Mouse (Mus musculus): Measurements from ENCODE around the gene Prlh.

Gene Prlh

DNA sequence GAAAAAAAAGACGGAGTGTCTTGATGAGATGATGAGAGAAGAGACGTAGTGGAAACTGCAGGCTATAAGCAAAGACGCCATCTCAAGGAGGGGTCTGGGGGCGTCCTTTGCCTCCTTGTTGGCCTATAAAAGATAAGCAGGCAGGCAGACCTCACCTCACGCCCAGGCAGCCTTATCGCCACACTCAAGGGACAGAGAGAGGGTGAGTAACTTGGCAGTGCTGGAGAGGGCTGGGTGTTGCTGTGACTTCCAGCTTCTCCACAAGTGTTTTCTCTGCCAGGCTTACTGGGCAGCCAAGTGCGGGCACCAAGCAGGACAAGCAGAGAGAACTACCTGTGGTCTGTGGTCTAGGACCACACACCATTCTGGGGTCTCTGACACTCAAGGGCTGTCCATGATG is 1.2 kb upstream of the Prlh start:
- intact Hi-C loops (cut with DNase I) = no loop called here

DNA sequence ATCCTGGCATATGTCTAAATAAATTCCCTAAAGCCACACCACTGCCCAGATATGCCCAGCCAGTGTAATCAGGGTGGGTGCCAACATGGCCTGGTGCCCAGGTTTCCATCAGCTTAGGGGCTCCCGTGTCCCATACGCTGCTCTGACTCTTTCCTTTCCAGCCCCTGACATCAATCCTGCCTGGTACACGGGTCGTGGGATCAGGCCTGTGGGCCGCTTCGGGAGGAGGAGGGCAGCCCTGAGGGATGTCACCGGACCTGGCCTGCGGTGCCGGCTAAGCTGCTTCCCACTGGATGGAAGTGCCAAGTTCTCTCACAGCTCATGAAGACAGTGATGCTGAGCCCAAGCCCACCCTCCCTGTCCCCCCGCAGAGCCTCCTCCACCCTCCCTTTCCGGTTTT is 780 bp downstream of the Prlh start:
- intact Hi-C loops (cut with DNase I) = no loop called here

DNA sequence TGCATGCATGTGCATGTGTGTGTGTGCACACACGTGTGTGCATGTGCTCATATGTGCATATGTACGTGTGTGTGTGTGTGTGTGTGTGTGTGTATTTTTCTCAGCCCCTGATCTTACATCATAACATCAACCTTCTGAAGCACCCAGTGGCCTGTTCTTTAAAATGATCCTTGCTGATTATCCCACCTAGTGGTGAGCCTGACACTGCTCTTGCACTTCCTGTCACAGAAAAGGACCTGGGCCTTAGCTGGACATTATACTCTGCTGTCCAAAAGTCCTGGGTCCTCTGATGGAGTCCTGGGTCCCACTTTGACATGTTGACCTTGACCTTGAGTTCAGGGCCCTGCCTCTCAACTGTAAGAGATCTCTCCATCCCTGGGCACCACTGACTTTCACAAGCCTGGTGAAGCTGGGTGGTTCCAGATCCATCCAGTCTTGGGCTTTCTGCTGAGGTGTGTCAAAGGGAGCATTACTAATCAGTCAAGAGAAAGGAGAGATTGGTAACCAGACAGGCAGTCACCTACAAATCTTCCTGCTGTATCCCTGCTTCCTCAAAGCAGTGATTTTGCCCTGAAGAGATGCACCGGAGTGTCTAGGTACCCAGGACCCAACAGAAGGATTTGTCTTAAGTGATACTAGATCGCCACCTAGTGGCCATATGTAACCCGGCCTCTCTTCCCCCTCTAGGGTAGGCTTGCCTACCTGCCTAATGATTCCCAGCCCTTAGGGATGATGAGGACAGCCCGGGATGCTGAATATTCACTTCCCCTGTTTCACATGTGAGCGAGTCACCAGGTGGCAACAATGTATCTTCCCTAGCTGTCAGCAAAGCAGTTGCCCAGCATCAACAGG is 3.6 kb downstream of the Prlh start:
- intact Hi-C loops (cut with DNase I) = loop anchor here (2.0 to 5.0 kb wide), 3 partner anchors 28 to 306 kb away; no protein-coding TSS in a partner anchor

DNA sequence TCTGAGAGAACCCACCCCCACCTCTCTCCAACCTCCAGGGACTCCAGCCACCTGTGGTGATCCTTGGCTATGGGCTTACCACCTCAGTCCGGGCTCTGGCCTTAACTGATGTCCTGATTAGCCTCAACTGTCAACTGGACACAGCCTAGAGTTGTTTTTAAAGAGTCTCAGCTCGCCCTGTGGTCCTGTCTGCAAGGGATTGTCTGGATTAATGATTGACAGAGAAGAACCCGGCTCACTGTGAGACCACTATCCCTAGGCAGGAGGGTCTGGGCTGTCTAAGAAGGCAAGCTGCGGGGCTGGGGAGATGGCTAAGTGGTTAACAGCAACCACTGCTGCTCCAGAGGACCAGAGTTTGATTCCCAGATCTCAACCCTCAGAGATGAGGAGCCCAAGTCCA is 9.6 kb downstream of the Prlh start:
- intact Hi-C loops (cut with DNase I) = no loop called here

DNA sequence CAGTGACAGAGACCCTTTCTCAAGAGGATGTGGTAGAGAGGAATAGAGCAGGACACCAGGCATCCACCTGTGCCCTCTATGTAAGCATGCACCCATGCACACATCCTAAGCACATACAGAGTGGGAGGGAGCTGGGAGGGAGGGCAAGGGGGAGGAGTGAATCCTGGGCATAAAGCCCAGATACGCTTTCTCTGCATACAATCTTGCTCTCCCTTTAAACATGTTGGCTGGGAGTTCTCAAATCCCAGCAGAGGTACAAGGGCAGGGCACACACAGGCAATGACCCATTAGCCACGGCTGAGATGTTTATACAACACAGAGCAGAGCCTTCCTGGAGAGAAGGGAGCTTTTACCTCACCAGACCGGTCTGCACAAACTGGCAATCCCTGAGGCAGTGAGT is 10.1 kb downstream of the Prlh start:
- intact Hi-C loops (cut with DNase I) = no loop called here

DNA sequence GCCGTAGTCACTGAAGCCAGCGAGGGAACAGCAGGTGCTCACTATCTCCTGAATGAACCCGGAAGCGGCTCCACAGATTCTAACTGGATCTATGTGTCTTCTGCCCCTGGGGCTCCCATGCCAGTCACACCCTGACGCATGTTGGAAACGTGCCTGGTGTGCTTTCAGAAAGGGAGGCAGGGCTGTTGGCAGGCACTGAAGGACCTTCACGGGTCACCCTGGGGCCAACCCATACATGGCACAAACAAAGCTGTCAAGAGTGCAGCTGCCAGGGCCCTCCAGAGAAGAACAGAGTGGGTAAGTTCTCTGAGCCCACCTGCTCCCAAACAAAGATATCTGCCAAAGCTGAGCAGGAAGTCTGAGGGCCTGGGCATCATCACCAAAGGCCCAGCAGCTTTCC is 14.7 kb downstream of the Prlh start:
- intact Hi-C loops (cut with DNase I) = no loop called here

DNA sequence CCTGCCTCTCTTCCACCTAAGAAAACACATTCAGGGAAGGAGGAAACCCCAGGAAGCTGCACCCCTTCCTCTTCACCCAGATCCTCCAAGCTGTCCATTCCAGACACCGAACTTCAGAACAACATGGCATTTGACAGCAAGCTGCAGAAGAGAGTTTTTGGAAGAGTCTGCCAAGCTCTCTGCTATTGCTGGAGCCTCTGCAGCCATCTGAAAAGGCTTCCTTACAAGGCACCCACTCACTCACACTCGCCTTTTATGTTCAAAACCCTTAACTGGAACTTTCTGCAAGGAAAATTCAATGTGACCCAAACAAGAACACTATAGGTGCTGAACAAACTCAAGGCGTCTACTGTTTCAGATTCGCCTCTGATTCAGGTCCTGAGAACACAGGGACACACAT is 15.7 kb downstream of the Prlh start:
- intact Hi-C loops (cut with DNase I) = no loop called here

DNA sequence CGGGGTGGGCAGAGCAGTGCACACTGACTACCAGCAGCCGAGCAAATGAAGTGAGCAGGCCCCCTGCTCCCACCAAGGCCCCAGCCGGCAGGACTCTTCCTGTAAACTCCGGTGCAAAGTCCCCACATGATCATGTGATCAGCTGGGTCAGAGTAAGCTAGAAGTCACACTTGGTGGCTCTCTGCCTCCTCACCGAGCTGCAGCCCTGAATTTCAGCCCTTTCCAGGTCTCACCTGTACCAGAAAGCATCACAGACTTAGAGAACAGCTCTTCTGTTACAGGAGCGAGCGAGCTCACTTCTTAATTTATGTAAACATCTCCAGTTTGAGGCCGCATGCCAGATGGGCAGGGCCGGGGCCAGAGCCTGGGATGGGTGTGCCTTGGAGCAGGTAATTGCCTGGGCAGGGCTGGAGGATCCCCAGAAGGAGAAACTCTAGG is 16.5 kb downstream of the Prlh start, which contains the start of gene Rab17:
Rab17 (minus strand) TSS at position 315 of the 438 bp plus-strand sequence.
- intact Hi-C loops (cut with DNase I) = no loop called here

DNA sequence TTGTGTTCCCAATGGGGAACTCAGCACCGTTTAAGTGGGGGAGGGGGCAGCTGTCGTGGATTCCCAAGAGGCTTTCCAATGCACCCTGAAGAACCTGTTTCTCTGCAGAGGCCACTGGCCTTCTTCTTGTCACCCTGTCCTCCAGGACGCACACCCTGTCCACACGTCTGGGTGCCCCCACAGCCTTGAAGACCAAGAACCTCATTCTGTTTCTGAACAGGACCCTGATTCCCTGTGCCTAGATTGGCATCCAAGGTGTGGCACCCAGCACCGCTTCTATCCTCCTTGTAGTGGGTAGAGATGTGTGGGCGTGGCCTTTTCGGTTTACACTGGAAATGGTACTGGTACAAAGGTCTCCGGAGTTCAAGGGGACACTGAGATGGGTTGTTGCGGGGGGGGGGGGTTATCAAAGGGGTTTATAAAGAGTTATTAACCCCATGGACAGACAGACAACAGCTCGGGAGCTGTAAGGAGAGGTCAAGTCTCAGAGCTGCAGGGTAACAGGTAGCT is 17.0 kb downstream of the Prlh start:
- intact Hi-C loops (cut with DNase I) = loop anchor here (5.0 kb wide), 2 partner anchors 127 to 242 kb away; no protein-coding TSS in a partner anchor

DNA sequence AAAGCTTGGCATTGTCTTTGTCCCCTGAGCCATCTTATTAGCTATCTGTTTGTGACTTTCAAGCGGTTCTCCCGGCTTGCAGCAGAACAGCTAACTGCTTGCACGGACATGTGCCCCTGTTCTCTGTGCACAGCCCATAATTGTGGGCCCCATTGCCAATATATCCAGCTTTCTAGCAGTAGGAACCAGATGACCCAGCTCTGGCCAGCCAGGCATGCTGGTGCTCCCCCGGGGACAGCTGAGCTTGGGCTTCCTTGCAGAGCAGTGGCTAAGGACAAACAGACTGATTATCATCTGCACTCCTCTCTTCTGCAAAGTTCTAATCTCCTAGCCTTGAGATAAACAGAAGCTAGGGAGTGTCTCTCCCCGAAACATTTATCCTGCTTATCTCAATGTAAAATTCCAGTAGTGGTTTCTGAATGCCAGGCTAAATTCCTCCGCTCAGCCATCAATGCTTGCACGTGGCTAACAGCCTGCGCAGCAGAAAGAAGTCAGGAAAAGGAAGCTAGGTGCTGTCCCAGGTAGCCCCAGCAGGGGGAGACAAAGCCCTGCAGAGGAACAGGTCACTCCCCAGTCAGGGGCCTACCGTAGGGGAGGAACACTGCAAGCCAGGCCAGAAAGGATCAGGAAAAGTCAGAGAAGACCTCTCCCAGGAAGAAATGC is 20.1 kb downstream of the Prlh start:
- intact Hi-C loops (cut with DNase I) = loop anchor here (5.0 kb wide), 2 partner anchors 124 to 239 kb away; no protein-coding TSS in a partner anchor

DNA sequence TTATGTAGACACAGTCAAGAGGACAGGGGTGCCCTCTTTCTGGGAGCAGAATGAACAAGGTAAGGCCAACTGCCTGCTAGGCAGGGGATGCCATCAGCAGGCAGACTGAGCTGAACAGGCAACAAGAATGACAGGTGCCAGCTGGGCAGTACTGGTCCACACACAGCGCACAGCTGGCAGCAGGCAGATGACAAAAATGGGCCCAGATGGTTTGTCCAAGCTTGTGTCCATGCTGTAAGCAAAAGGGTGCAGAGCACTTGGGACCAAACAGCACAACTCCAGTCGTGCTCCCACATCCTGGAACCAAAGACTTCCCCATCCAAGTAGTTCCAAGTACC is 20.6 kb downstream of the Prlh start:
- intact Hi-C loops (cut with DNase I) = loop anchor here (5.0 kb wide), 2 partner anchors 124 to 239 kb away; no protein-coding TSS in a partner anchor

DNA sequence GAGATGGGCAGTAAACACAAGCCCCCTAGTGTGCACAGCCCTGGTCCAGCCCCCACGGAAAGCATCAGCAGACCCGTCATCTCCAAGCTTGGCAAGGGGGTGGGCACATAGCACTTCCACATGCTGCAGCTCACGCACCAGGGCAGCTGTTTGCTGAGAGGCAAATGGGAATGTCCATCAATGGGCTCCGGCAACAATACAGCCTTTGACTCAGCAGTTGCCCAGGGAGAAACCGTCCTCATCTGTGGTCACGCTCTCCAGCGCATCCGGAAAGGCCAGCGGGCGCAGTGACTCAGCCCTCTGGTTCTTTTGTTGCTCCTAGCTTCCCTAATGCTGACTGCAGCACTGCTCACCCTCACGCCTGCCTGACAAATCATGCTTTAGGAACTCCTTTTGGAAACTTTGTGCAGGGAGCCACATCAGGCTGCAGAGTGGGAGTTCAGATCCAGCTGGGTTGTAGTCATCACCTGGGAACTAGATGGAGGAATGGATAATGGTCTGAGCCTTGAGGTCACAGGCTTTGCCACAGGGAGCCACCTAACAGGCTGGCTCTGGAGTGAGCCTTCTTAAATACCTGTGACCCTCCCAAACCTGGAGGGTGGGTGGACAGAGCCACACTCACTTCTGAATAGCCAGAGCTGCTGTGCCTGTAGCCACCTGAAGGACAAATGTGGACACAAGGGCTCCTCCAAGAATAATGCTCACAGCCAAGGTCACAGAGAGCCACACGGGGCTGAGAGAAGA is 22.2 kb downstream of the Prlh start:
- intact Hi-C loops (cut with DNase I) = loop anchor here (5.0 kb wide), 2 partner anchors 122 to 237 kb away; no protein-coding TSS in a partner anchor

DNA sequence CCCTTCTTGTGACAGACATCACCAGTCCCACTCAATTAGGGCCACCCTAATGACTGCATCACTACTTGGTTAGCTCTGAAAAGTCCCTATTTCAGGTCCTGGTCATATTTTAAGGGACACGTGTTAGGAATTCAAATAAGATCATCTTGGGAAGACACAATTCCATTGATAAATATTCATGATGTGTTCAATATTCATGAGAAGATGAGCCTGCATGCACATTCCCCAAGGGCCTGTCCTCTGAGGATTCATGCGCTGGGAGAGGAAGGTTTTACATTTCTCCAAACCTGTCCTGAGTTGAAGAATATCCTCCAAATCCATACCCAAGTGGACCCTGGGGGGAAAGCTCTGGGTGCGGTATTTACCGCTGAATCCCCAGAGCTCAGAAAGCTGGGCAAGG is 23.1 kb downstream of the Prlh start:
- intact Hi-C loops (cut with DNase I) = no loop called here

DNA sequence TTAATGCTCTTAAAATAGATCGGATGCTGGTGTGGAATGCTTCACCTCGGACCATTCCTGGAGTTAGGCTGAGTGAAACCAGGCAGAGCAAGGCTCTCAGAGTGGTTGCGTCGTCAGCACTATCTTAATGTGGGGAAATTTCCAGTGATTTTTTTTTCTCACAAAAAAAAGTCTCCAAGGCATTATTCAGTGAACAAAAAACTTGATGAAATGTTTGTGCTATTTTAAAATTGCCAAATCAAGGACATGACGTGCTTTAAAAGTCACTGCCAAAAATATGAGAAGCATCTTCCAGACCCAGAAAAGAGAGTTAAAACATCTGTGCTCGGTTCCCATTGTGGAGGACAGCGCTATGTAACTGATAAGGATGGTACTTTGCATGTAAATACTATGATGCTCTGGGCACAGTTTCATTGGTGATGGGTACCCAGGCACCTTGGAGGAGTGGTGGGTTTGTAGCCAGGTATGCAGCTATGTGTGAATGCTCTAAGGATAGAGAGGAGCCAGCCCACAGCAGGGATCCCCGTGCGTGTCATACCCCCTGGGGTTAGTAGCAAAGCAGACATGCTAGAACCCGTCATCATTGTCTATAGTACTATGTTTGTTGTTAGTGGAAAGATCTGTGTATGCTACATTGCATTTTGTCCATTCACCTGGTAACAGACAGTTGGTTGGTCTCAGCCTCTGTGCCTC is 27.9 kb downstream of the Prlh start:
- intact Hi-C loops (cut with DNase I) = no loop called here

DNA sequence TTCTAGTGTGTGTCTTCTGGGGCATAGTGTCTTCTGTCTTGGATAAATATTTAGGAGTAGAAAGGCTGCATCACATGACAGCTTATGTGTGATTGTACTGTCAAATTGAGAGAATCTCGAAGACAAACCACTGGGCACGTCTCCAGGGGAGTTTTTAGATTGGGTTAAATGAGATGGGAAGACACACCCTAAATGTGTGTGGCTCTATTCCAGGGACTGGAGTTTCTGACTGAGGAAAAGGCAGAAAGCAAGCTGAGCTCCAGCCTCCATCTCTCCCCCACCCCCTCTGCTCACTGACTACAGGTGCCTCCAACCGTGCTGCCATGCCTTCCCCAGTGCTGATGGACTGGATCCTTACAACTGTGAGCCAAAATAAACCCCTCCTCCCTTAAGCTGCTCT is 28.4 kb downstream of the Prlh start:
- intact Hi-C loops (cut with DNase I) = no loop called here

DNA sequence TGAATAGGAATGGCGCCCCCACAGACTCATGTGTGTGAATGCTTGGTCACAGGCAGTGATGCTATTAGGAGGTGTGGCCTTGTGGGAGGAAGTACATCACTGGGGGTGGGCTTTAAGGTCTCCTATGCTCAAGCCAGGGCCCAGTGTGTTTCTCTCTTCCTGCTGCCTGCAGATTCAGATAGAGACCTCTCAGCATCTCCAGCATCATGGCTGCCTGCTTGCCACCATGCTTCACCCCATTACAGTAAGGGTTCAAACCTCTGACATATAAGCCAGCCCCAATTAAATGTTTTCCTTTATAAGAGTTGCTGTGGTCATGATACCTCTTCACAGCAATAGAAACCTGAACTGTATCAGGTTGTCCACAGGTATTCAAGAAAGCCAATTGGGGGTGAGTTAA is 43.0 kb downstream of the Prlh start:
- intact Hi-C loops (cut with DNase I) = no loop called here

DNA sequence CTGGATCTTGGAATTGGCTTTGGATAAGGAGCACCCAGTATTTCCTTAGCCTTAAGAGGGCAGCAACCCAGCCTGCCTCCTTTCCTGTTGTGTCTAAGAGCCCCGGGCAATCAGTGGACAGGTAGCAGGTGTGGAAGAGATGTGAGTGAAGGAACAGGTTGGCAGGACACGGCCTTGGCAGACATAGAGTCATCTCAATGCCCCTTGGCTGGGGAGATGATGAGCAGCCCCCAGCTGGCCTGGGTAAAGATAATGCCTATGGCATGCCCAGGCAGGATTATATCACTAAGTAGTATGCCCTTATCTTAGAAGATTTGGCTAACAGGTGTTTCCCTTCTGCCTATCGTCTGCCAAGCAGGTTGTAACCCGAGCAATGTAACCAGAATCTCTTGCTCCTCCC is 44.2 kb downstream of the Prlh start:
- intact Hi-C loops (cut with DNase I) = no loop called here

DNA sequence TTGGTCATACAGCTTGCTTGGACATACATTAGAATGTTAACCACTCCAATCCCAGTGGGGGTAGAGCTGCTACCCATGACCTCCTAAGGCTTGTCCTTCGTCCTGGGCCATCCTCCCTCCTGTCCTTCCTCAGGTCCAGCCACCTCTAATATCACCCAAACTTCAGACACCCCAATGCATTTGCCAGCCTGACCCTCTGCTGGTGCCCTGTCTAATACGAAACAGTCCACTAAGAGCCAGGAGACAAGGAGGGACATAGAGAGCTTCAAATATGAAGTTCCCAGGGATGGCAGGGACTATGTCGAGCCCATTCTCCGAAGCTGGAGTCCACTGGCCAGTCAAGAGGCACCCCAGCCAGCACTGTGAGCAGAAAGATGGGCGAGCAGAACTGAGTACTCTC is 44.7 kb downstream of the Prlh start:
- intact Hi-C loops (cut with DNase I) = no loop called here

DNA sequence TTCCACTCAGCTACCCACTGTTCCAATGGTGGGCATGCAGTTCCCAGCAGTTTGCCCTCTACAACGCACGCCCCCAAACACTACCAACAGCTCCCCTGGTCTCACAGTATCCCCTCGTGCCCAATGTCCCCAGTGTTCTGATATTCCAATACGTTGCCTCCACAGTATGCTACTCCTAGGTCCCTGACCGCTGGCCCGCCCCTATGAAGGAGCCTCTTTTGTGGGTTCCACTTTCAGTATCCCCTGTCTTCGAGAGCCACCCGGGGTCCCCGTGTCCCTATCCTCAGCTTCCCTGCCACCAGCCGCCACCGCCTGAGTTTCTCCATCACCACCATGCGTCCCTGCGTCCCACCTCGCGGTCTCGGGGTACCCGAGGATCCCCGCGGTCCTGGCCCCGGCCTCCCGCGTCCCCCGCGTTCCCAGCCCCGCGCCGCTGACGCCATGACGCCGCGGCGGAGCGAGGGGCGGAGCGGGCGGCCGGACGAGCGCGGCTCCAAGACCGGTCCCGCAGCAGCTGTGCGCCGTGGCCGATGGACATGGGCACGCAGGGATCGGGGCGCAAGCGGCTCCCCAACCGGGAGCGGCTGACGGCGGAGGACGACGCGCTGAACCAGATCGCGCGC is 45.5 kb downstream of the Prlh start, which contains the start of gene Lrrfip1:
Lrrfip1 (plus strand) TSS at position 470 of the 623 bp plus-strand sequence.
- intact Hi-C loops (cut with DNase I) = no loop called here

DNA sequence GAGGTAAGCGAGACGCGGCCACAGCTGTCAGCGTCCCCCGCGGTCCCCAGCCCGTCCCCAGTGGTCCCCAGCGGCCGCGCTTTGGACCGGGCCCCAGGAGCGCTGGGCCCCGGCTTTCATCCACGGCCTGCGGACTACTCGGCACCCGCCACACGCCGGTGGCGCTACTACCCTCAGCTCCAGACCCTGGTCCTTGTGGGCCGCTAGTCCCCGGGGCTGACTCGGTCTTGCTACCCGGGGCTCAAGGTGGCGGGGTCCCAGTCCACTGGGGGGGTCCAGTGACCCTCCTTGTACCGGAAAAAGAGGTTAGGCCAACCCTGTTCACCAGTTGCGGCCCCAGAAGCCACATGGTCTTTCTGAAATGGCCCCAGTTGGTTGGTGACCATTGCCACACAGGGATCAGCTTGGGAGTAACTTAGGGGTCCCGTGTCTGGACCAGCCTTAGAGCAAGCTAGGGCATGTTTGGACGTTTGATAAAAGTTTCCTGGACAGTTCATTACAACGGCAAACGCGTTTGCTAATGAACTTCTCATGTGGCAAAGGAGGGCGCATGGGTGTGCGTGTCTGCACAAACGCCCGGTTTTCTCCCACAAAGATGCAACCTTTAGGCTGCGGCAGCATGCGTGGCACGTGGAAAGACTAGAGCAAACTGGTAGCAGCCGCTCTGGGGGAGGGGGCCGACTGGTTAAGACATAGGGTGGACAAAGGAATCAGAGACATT is 46.1 kb downstream of the Prlh start:
- intact Hi-C loops (cut with DNase I) = no loop called here

All from adrenal gland (tissue).